Mouse (Mus musculus): ENCODE measurements around the gene Asic3. TPM values are rescaled to one million over a fixed set of nuclear protein-coding genes. Genes with fewer than 3 reads are reported as not detected.

The Asic3 gene
- polyA plus RNA-seq, 1 experiment from 2014 or later, result 0.59 TPM

DNA sequence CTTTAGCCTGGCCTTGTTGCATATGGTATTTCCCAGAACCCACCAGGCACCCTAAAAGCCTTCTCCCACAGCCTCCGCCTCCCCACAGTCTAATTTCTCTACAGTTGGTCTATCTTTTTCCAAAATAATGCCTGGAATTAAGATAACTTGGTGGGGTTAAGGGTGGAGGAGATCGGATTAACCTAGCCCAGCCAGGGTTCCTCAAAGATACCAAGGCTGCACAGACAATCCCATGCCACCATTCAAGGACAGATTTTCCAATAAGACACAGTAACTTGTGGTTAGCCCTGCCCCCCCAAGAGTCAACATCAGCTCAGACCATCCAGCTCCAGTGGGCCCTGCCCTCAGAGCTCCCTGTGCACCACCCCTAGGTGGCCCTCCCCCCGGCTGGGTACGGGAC, 32.7 kb upstream of the Asic3 start:
- Histone ChIP-seq H3K27ac (replicated peaks) (no peak overlapping the region), H3K27me3 (peaks cover 2% of the 10 kb centered on the region; the same call in 1 of the 2 replicates), H3K4me1 (peaks cover 15% of the 10 kb centered on the region), H3K9me3 (no peaks in the 10 kb centered on the region), H3K4me2 (replicated peaks) (no peak overlapping the region), H3K36me3 (no peaks in the 10 kb centered on the region), H3K4me3 (no peak overlapping the region), H3K9ac (replicated peaks) (no peak overlapping the region)
- no peak for ATAC-seq (replicated peaks)
- 91% methylated on average over 4 of the region's 4 CpGs for WGBS

DNA sequence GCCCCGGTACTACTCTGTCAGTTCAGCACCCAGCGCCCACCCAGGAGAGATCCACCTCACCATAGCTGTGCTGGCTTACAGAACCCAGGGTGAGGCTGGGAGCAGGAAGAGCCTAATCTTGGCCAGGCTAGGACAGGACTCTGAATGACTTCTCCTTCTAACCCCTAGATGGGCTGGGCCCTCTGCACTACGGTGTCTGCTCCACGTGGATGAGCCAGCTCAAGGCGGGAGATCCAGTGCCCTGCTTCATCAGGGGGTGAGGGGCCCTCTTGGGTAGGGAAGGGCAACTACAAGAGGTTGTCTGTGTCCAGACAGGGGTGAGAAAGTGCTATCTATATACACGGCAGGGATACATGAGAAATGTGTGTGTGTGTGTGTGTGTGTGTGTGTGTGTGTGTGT, 31.7 kb upstream of the Asic3 start:
- Histone ChIP-seq H3K27ac (replicated peaks) (no peak overlapping the region), H3K9ac (replicated peaks) (no peak overlapping the region), H3K4me2 (replicated peaks) (no peak overlapping the region), H3K4me3 (no peak overlapping the region), H3K27me3 (peaks cover 10% of the 10 kb centered on the region; the same call in 1 of the 2 replicates), H3K9me3 (no peaks in the 10 kb centered on the region), H3K36me3 (no peaks in the 10 kb centered on the region), H3K4me1 (peaks cover 15% of the 10 kb centered on the region)
- 76% methylated on average over 6 of the region's 6 CpGs for WGBS
- ATAC-seq (replicated peaks), result no peak

DNA sequence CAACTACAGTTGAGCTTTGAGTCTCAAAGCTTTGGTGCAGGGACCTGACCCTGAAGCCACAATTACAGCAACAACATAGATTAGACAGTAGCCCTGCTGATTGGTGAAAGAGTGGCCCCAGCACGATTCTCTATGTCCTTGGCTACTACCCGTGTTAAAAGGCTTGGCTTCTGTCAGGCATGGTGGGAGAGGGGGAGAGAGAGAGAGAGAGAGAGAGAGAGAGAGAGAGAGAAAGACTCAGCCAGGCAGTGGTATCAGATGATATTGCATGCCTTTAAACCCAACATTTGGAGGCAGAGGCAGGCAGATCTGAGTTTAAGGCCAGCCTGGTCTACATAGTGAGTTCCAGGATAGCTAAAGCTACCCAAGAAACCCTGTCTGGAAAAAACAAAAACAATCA, 31.2 kb upstream of the Asic3 start:
- H3K9ac ChIP-seq (replicated peaks), result no peak overlapping the region
- WGBS, result 54% methylated on average over 2 of the region's 2 CpGs

DNA sequence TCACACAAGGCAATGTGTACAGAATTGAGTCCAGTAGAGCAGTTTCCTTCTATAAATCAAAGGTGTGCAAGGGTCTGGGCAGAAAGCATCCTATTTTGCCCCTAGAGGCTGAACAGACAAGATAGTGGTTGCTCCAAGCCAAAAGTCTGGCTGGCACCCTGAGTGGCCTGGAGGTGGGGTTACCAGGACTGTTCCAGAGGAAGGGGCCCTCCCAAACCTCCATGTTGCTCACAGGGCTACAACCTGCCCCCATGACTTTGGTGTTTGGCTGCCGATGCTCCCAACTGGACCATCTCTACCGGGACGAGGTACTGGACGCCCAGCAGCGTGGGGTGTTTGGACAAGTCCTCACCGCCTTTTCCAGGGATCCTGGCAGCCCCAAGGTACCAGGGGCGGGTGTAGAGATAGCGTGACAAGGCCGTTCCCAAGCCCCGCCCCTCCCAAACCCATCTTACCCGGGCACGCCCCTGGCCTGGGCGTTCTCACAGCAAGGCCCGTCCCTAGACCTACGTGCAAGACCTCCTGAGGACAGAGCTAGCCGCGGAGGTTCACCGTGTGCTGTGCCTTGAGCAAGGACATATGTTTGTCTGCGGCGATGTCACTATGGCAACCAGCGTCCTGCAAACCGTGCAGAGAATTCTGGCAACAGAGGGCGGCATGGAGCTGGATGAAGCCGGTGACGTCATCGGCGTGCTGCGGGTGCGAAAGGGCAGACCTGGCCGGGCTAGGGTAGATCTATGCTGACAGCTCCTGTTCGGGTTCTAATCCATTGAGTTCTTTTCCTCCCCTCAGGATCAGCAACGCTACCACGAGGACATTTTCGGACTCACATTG, 29.9 kb upstream of the Asic3 start:
- peak; percentile 79 for ATAC-seq (replicated peaks)
- Histone ChIP-seq H3K4me1 (peaks cover 29% of the 10 kb centered on the region), H3K4me2 (replicated peaks) (peak overlapping the region; percentile 55), H3K4me3 (peak overlapping the region; percentile 50), H3K36me3 (no peaks in the 10 kb centered on the region), H3K27ac (replicated peaks) (peak overlapping the region; percentile 41), H3K27me3 (peaks cover 18% of the 10 kb centered on the region), H3K9me3 (no peaks in the 10 kb centered on the region), H3K9ac (replicated peaks) (peak overlapping the region; percentile 46)
- whole genome bisulfite sequencing, result 1% methylated on average over 34 of the region's 34 CpGs

More for the DNA sequence above, 31.2 kb upstream of the Asic3 start:
- Histone ChIP-seq H3K27ac (replicated peaks) (no peak overlapping the region), H3K36me3 (no peaks in the 10 kb centered on the region), H3K9me3 (no peaks in the 10 kb centered on the region), H3K4me3 (no peak overlapping the region), H3K4me2 (replicated peaks) (no peak overlapping the region), H3K4me1 (peaks cover 16% of the 10 kb centered on the region), H3K27me3 (peaks cover 11% of the 10 kb centered on the region; the same call in 1 of the 2 replicates)
- ATAC-seq (replicated peaks), result no peak

DNA sequence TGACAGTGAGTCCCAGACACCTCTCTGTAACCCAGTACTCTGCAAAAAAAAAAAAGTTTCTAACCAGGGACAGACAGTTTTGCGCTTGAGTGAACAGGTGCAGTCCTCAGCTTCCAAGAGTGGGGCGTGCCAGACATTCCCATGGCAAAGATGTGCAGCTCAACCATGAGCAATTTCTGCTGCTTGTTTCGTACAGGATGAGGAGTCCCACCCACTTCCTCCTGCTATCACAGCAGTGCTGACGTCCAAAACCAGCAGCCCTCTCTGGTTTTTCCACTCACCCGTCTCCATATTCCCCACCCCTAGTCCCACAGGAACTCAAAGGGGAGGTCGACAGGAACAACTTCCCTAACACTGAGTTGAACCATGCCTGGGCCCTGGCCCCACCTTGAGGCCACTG, 28.8 kb upstream of the Asic3 start:
- Histone ChIP-seq H3K27ac (replicated peaks) (no peak overlapping the region), H3K9ac (replicated peaks) (no peak overlapping the region), H3K9me3 (no peaks in the 10 kb centered on the region), H3K4me3 (no peak overlapping the region), H3K27me3 (peaks cover 27% of the 10 kb centered on the region), H3K36me3 (no peaks in the 10 kb centered on the region), H3K4me2 (replicated peaks) (peak overlapping the region; percentile 55; the same call in 1 of the 2 replicates), H3K4me1 (peaks cover 31% of the 10 kb centered on the region)
- ATAC-seq (replicated peaks), result no peak
- 72% methylated on average over 6 of the region's 6 CpGs for WGBS

DNA sequence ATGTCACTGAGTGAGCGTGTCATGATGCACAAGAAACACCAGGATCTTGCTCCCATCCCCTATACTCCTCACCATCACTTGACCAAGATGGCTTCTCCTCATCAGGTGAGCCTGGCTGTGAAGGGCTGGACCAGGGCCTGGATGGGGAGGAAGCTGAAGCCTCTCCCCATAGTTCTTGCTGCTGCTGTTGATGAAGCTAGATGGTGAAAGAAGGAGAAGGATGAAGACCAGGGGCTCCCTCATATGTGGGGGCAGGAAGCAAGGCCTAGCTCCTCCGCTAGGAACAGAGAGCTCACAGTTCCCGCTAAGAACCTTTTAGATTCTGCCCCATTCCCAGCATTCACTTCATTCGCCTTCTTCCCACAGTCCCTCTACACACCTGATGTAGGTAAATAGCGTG, 27.8 kb upstream of the Asic3 start:
- WGBS, result 91% methylated on average over 5 of the region's 5 CpGs
- Histone ChIP-seq H3K4me2 (replicated peaks) (no peak overlapping the region), H3K4me3 (no peak overlapping the region), H3K9ac (replicated peaks) (no peak overlapping the region), H3K4me1 (peaks cover 31% of the 10 kb centered on the region), H3K27me3 (peaks cover 34% of the 10 kb centered on the region), H3K36me3 (no peaks in the 10 kb centered on the region), H3K27ac (replicated peaks) (no peak overlapping the region), H3K9me3 (no peaks in the 10 kb centered on the region)
- no peak for ATAC-seq (replicated peaks)

DNA sequence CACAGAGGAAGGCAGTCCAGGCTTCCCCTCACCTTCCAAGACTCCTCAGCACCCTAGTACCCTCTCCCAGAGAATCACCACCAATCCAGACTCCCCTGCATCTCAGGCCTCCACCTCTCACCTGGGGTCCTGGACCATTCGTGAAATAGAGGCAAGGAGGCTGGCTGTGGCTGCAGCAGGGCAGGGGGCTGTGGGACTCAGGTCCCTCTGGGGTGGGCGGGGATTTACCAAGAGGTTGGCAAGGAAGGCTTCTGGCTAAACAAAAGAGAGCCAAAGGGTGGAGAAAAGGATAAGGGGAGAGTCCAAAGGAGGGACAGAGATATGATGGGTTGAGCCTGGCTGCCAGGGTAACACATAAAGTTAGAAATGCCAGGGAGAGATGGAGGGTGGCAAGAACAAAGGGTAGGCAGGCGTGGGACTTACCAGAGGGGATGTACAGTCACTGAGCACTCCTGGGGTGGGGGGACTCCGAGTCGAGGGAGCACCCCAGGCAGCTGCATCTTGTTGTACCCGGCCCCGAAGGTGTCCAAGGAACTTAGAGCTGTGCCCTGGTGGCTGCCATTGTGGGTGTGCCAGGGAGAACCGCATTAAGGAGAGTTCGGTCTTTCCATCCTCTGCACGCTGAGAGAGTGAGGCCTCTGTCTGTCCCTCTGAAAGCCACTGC, 27.2 kb upstream of the Asic3 start:
- Histone ChIP-seq H3K9me3 (no peaks in the 10 kb centered on the region), H3K4me3 (no peak overlapping the region), H3K27me3 (peaks cover 34% of the 10 kb centered on the region), H3K4me2 (replicated peaks) (no peak overlapping the region), H3K27ac (replicated peaks) (no peak overlapping the region), H3K9ac (replicated peaks) (no peak overlapping the region), H3K36me3 (no peaks in the 10 kb centered on the region), H3K4me1 (peaks cover 31% of the 10 kb centered on the region)
- 83% methylated on average over 10 of the region's 10 CpGs for WGBS
- no peak for ATAC-seq (replicated peaks)

DNA sequence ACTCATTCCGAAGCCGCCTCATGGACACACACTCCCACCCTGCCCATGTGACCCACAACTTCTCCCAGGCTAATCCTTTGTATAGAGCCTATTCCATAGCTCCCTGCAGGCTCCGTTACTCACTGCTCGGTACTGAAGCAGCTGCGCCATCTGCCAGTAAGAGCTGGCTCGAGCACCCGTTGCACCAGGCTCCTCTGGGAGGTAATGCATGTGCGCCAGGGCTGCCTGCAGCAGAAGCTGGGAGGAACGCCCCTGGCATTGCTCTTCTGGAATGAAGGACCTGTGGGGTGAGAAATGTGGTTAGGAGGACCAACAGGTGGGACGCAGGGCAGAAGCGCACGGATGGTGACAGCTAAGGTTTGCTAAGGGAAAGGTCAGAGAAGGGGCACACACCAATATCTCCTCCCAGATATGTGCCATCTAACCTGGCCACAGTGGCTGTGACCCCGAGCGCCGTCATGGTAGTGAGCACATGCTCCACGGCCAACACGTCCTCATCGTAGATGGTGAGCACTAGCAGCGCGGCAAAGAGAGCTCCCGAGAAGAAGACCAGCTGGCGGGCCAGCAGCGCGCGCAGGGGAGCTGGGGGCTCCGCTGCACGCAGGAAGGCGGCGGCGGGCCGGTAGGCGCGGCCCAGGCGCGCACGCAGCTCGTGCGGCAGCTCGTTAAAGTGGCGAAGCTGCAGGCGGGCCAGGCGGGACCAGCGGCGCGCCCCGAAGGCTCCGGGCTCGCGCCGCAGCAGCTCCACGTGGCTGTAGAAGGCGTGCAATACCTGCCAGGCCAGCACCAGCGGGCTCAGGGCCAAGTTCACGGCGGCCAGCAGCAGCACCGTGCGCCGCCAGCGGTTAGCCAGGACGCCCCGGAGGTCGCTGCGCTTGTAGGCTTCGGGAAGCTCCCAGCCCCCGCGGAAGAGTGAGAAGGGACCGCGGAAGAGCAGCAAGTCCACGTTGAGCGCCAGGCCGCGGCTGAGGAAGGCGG, 25.6 kb upstream of the Asic3 start:
- Histone ChIP-seq H3K9me3 (no peaks in the 10 kb centered on the region), H3K27me3 (peaks cover 34% of the 10 kb centered on the region), H3K27ac (replicated peaks) (no peak overlapping the region), H3K4me3 (peak overlapping the region; percentile 52), H3K4me1 (peaks cover 31% of the 10 kb centered on the region), H3K36me3 (no peaks in the 10 kb centered on the region), H3K4me2 (replicated peaks) (peak overlapping the region; percentile 98), H3K9ac (replicated peaks) (peak overlapping the region; percentile 55)
- ATAC-seq (replicated peaks), result peak; percentile 68
- 2% methylated on average over 73 of the region's 73 CpGs for WGBS

DNA sequence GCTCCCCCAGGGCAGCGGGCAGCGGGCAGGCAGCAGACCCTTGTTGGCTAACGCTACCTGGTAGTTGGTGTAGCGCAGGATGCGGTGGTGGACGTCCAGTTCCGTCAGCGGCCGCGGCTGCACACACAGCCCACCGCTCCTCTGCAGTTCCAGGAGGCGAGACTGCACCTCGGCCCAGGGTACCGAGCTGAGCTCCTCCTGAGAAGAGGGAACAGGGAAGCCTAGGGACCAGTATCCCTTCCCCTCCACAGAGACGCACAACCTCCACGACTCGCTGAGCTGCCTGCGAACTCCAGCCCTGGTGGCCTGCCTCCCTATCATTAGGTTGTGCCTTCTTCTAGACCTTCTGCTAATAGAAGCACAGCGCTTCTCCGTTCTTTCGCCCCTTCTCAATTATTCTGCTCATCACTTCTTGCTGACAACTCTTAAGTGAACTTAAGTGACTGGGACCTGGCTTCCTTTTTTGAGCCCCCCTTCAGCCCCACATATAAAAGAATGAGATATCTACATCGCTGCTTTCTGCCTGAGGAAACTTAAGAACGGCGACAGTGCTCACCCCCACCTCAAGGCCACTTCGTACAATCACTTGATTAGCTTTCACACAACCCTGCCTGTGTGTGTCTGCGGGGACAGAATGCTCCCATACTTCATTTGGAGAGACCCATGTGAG, 24.8 kb upstream of the Asic3 start:
- no peak for ATAC-seq (replicated peaks)
- peak overlapping the region; percentile 98 for H3K4me2 ChIP-seq (replicated peaks)
- WGBS, result 24% methylated on average over 26 of the region's 26 CpGs
- H3K4me3 ChIP-seq, result peak overlapping the region; percentile 52
- H3K9ac ChIP-seq (replicated peaks), result peak overlapping the region; percentile 55
- peaks cover 34% of the 10 kb centered on the region for H3K27me3 ChIP-seq
- H3K4me1 ChIP-seq, result peaks cover 25% of the 10 kb centered on the region
- no peak overlapping the region for H3K27ac ChIP-seq (replicated peaks)
- H3K36me3 ChIP-seq, result no peaks in the 10 kb centered on the region
- H3K9me3 ChIP-seq, result no peaks in the 10 kb centered on the region

DNA sequence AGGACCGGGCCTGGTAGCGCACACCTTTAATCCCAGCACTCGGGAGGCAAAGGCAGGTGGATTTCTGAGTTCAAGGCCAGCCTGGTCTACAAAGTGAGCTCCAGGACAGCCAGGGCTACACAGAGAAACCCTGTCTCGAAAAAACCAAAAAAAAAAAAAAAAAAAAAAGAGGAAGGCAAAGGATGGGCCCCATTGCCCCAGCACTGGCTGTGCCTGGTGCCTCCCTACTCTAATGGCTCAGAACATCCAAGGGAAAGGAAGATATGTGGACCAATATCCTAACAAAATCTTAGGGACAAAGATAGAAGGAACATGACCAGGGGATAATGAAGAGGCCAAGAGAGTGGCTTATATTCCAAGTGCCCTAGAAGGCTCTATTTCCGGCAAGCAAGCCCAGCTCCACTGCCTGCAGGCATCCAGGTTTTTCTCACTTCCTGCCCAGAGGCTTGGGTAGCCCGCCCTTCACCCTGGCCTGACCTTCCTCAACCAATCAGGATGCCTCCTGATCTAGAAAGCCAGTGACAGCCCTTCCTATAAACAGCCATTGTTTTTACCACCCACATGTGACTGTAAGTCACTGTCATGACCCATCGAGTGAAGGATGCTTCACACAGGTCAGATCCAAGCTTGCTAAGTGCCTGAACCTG, 24.1 kb upstream of the Asic3 start:
- Histone ChIP-seq H3K4me2 (replicated peaks) (no peak overlapping the region), H3K27ac (replicated peaks) (no peak overlapping the region), H3K27me3 (peaks cover 34% of the 10 kb centered on the region), H3K4me3 (no peak overlapping the region), H3K4me1 (peaks cover 24% of the 10 kb centered on the region), H3K9me3 (no peaks in the 10 kb centered on the region), H3K9ac (replicated peaks) (no peak overlapping the region), H3K36me3 (no peaks in the 10 kb centered on the region)
- ATAC-seq (replicated peaks), result no peak
- 66% methylated on average over 7 of the region's 7 CpGs for WGBS

DNA sequence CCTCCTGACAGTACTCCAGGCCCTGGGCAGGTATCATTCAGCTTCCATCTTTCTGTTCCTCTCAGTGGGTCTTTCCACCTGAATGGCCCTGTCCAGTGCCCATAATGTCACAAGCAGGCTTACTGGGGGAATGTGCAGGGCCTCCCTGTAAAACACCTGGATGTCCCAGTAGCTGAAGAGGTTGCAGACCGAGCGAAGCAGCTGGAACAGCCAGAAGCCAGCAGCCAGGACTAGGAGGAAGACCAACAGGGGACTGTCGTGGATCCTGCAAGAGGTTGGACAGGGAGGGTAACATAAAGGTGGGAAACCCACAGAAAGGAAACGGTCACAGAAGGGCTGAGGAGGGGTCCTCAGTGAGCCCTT, 23.6 kb upstream of the Asic3 start:
- H3K9ac ChIP-seq (replicated peaks), result no peak overlapping the region
- H3K36me3 ChIP-seq, result no peaks in the 10 kb centered on the region
- no peak overlapping the region for H3K27ac ChIP-seq (replicated peaks)
- 83% methylated on average over 4 of the region's 4 CpGs for WGBS
- ATAC-seq (replicated peaks), result no peak
- H3K4me1 ChIP-seq, result peaks cover 21% of the 10 kb centered on the region
- no peaks in the 10 kb centered on the region for H3K9me3 ChIP-seq
- no peak overlapping the region for H3K4me3 ChIP-seq
- no peak overlapping the region for H3K4me2 ChIP-seq (replicated peaks)
- H3K27me3 ChIP-seq, result peaks cover 34% of the 10 kb centered on the region

Measured in forebrain, embryonic 15.5 days (tissue).